Mouse (Mus musculus): ENCODE measurements around the gene Sptbn4. TPM values are rescaled to one million over a fixed set of nuclear protein-coding genes. Genes with fewer than 3 reads are reported as not detected.

Sptbn4 gene
- polyA plus RNA-seq, 1 experiment from 2014 or later = 1.2 TPM

- no peaks in the 10 kb centered on the region for H3K9me3 ChIP-seq
- peaks cover 20% of the 10 kb centered on the region for H3K27me3 ChIP-seq (replicated peaks)
- H3K9ac ChIP-seq = peak within 1 kb of the TSS; percentile 74
- no peak within 1 kb of the TSS for H3K27ac ChIP-seq
- peak within 1 kb of the TSS; percentile 69 for H3K4me3 ChIP-seq
- H3K4me1 ChIP-seq = peaks cover 18% of the 10 kb centered on the region
- WGBS = 1% methylated on average over 34 of the region's 34 CpGs
- peak within 1 kb of the TSS; percentile 77 for H3K4me2 ChIP-seq (replicated peaks)
- H3K36me3 ChIP-seq = peaks cover 25% of the 10 kb centered on the region
- peak; percentile 93 for ATAC-seq (ENCODE audit: low FRiP score, low read depth)
These were observed 91.7 kb downstream of the Sptbn4 start, which contains the start of gene Shkbp1 for GRCm38 (mm10) chr7:27355745-27356240. Gene Shkbp1, minus strand, starts transcription at chr7:27356019.

- peak overlapping the region; percentile 77 for H3K4me2 ChIP-seq (replicated peaks)
- H3K4me1 ChIP-seq = peaks cover 18% of the 10 kb centered on the region
- no peak overlapping the region for H3K27ac ChIP-seq
- no peaks in the 10 kb centered on the region for H3K9me3 ChIP-seq
- peak overlapping the region; percentile 69 for H3K4me3 ChIP-seq
- peak; percentile 10 for ATAC-seq (ENCODE audit: low FRiP score, low read depth)
- WGBS = 10% methylated on average over 14 of the region's 14 CpGs
- H3K9ac ChIP-seq = peak overlapping the region; percentile 74
- peaks cover 31% of the 10 kb centered on the region for H3K36me3 ChIP-seq
- H3K27me3 ChIP-seq (replicated peaks) = peaks cover 20% of the 10 kb centered on the region
These were observed 92.2 kb downstream of the Sptbn4 start for GRCm38 (mm10) chr7:27355261-27355660.

GRCm38 (mm10) chr7:27354783-27355182, 92.7 kb downstream of the Sptbn4 start:
- no peak for ATAC-seq (ENCODE audit: low FRiP score, low read depth)
- Histone ChIP-seq H3K4me1 (peaks cover 18% of the 10 kb centered on the region), H3K9me3 (no peaks in the 10 kb centered on the region), H3K4me3 (peak overlapping the region; percentile 69), H3K27me3 (replicated peaks) (peaks cover 20% of the 10 kb centered on the region), H3K4me2 (replicated peaks) (peak overlapping the region; percentile 77), H3K9ac (peak overlapping the region; percentile 74; the same call in 1 of the 2 replicates), H3K36me3 (peaks cover 35% of the 10 kb centered on the region), H3K27ac (no peak overlapping the region)
- WGBS = 48% methylated on average over 4 of the region's 4 CpGs

GRCm38 (mm10) chr7:27354144-27354543, 93.3 kb downstream of the Sptbn4 start:
- Histone ChIP-seq H3K36me3 (peaks cover 40% of the 10 kb centered on the region), H3K9me3 (no peaks in the 10 kb centered on the region), H3K27ac (no peak overlapping the region), H3K9ac (no peak overlapping the region; the same call in 1 of the 2 replicates), H3K4me3 (peak overlapping the region; percentile 69; the same call in 1 of the 2 replicates), H3K27me3 (replicated peaks) (peaks cover 20% of the 10 kb centered on the region), H3K4me1 (peaks cover 18% of the 10 kb centered on the region), H3K4me2 (replicated peaks) (peak overlapping the region; percentile 77)
- ATAC-seq (ENCODE audit: low FRiP score, low read depth) = no peak
- 27% methylated on average over 6 of the region's 6 CpGs for WGBS

- WGBS = 22% methylated on average over 6 of the region's 6 CpGs
- Histone ChIP-seq H3K27ac (no peak overlapping the region), H3K4me1 (no peaks in the 10 kb centered on the region), H3K27me3 (replicated peaks) (no peaks in the 10 kb centered on the region), H3K4me2 (replicated peaks) (no peak overlapping the region), H3K4me3 (no peak overlapping the region), H3K9me3 (no peaks in the 10 kb centered on the region), H3K9ac (no peak overlapping the region), H3K36me3 (peaks cover 84% of the 10 kb centered on the region)
- ATAC-seq (ENCODE audit: low FRiP score, low read depth) = no peak
These were observed 102.0 kb downstream of the Sptbn4 start for GRCm38 (mm10) chr7:27345444-27345843.

GRCm38 (mm10) chr7:27342595-27342994, 104.9 kb downstream of the Sptbn4 start:
- H3K36me3 ChIP-seq = peaks cover 57% of the 10 kb centered on the region

GRCm38 (mm10) chr7:27339519-27339918, 108.0 kb downstream of the Sptbn4 start:
- H3K4me2 ChIP-seq (replicated peaks) = peak overlapping the region; percentile 46
- ATAC-seq (ENCODE audit: low FRiP score, low read depth) = no peak
- no peak overlapping the region for H3K9ac ChIP-seq
- peaks cover 31% of the 10 kb centered on the region for H3K36me3 ChIP-seq
- no peak overlapping the region for H3K27ac ChIP-seq
- peaks cover 36% of the 10 kb centered on the region for H3K27me3 ChIP-seq (replicated peaks)
- no peaks in the 10 kb centered on the region for H3K9me3 ChIP-seq
- peaks cover 28% of the 10 kb centered on the region for H3K4me1 ChIP-seq
- peak overlapping the region; percentile 16; the same call in 1 of the 2 replicates for H3K4me3 ChIP-seq
- 22% methylated on average over 7 of the region's 7 CpGs for WGBS

More at GRCm38 (mm10) chr7:27342595-27342994, 104.9 kb downstream of the Sptbn4 start:
- H3K4me3 ChIP-seq = no peak overlapping the region
- no peak overlapping the region for H3K4me2 ChIP-seq (replicated peaks)
- H3K9ac ChIP-seq = no peak overlapping the region
- no peak overlapping the region for H3K27ac ChIP-seq
- H3K9me3 ChIP-seq = no peaks in the 10 kb centered on the region
- ATAC-seq (ENCODE audit: low FRiP score, low read depth) = no peak
- 43% methylated on average over 4 of the region's 4 CpGs for WGBS
- peaks cover 18% of the 10 kb centered on the region for H3K27me3 ChIP-seq (replicated peaks)
- peaks cover 11% of the 10 kb centered on the region for H3K4me1 ChIP-seq

- Histone ChIP-seq H3K4me3 (peak overlapping the region; percentile 16; the same call in 1 of the 2 replicates), H3K27me3 (replicated peaks) (peaks cover 40% of the 10 kb centered on the region), H3K36me3 (peaks cover 27% of the 10 kb centered on the region), H3K4me1 (peaks cover 32% of the 10 kb centered on the region), H3K9ac (no peak overlapping the region), H3K27ac (no peak overlapping the region), H3K9me3 (no peaks in the 10 kb centered on the region), H3K4me2 (replicated peaks) (peak overlapping the region; percentile 46)
- no peak for ATAC-seq (ENCODE audit: low FRiP score, low read depth)
- 60% methylated on average over 4 of the region's 4 CpGs for WGBS
These were observed 108.4 kb downstream of the Sptbn4 start for GRCm38 (mm10) chr7:27339114-27339513.

- peak within 1 kb of the TSS; percentile 44 for H3K9ac ChIP-seq
- ATAC-seq (ENCODE audit: low FRiP score, low read depth) = no peak
- peaks cover 49% of the 10 kb centered on the region for H3K4me1 ChIP-seq
- peak within 1 kb of the TSS; percentile 40 for H3K4me3 ChIP-seq
- peaks cover 58% of the 10 kb centered on the region for H3K27me3 ChIP-seq (replicated peaks)
- H3K36me3 ChIP-seq = peaks cover 12% of the 10 kb centered on the region
- no peaks in the 10 kb centered on the region for H3K9me3 ChIP-seq
- under 1% methylated on average over 36 of the region's 36 CpGs for WGBS
- H3K27ac ChIP-seq = no peak within 1 kb of the TSS
- peak within 1 kb of the TSS; percentile 75 for H3K4me2 ChIP-seq (replicated peaks)
These were observed 110.2 kb downstream of the Sptbn4 start, which contains the start of gene Ltbp4 for GRCm38 (mm10) chr7:27337175-27337853. Gene Ltbp4, minus strand, starts transcription at chr7:27337692.

GRCm38 (mm10) chr7:27335928-27336823, 111.3 kb downstream of the Sptbn4 start:
- Histone ChIP-seq H3K4me2 (replicated peaks) (peak overlapping the region; percentile 75), H3K27ac (no peak overlapping the region), H3K4me1 (peaks cover 50% of the 10 kb centered on the region), H3K36me3 (peaks cover 2% of the 10 kb centered on the region), H3K9ac (peak overlapping the region; percentile 44), H3K4me3 (peak overlapping the region; percentile 29), H3K27me3 (replicated peaks) (peaks cover 69% of the 10 kb centered on the region), H3K9me3 (no peaks in the 10 kb centered on the region)
- under 1% methylated on average over 47 of the region's 47 CpGs for WGBS
- ATAC-seq (ENCODE audit: low FRiP score, low read depth) = peak; percentile 83

- H3K4me1 ChIP-seq = peaks cover 54% of the 10 kb centered on the region
- H3K27me3 ChIP-seq (replicated peaks) = peaks cover 79% of the 10 kb centered on the region
- no peaks in the 10 kb centered on the region for H3K36me3 ChIP-seq
- 58% methylated on average over 14 of the region's 15 CpGs for WGBS
- no peaks in the 10 kb centered on the region for H3K9me3 ChIP-seq
- no peak for ATAC-seq (ENCODE audit: low FRiP score, low read depth)
- peak overlapping the region; percentile 85 for H3K4me2 ChIP-seq (replicated peaks)
- no peak overlapping the region for H3K4me3 ChIP-seq
- H3K9ac ChIP-seq = no peak overlapping the region
- no peak overlapping the region for H3K27ac ChIP-seq
These were observed 112.3 kb downstream of the Sptbn4 start for GRCm38 (mm10) chr7:27335011-27335720.
